Mouse (Mus musculus) megakaryocyte, embryonic 14.5 days (primary cell): ENCODE measurements at regions not wholly inside any gene's neighbourhood (a gene's known extent, or its start where the extent isn't known, plus 50 kb on each side); places are given as distances from the start of the nearest gene placed in this dataset.

Experiments used
- H3K27me3 ChIP-seq: replicated peaks from 2 replicates; pipeline ENCODE3; 2012; ENCODE audit warnings: inconsistent platforms
- H3K36me3 ChIP-seq: replicated peaks from 2 replicates; pipeline ENCODE3; 2012; ENCODE audit warnings: low read length, inconsistent platforms, mixed read lengths
- H3K4me1 ChIP-seq: 2 replicates; pipeline ENCODE4 v1.6.1; 2012; ENCODE audit warnings: inconsistent platforms
- H3K4me3 ChIP-seq: replicated peaks from 2 replicates; pipeline ENCODE3; 2012; ENCODE audit warnings: moderate library complexity, mild to moderate bottlenecking, inconsistent platforms
- H3K9me3 ChIP-seq: 2 replicates; pipeline ENCODE4 v1.6.1; 2012; ENCODE audit warnings: inconsistent platforms
- FLI1 ChIP-seq: IDR thresholded peaks from 2 replicates; pipeline ENCODE4 v1.6.1; 2012; ENCODE audit warnings: low read length, inconsistent platforms, mixed read lengths
- GATA1 ChIP-seq: IDR thresholded peaks from 3 replicates; pipeline ENCODE4 v1.6.1; 2012; ENCODE audit warnings: mixed read lengths, low read length, inconsistent platforms, borderline replicate concordance

DNA sequence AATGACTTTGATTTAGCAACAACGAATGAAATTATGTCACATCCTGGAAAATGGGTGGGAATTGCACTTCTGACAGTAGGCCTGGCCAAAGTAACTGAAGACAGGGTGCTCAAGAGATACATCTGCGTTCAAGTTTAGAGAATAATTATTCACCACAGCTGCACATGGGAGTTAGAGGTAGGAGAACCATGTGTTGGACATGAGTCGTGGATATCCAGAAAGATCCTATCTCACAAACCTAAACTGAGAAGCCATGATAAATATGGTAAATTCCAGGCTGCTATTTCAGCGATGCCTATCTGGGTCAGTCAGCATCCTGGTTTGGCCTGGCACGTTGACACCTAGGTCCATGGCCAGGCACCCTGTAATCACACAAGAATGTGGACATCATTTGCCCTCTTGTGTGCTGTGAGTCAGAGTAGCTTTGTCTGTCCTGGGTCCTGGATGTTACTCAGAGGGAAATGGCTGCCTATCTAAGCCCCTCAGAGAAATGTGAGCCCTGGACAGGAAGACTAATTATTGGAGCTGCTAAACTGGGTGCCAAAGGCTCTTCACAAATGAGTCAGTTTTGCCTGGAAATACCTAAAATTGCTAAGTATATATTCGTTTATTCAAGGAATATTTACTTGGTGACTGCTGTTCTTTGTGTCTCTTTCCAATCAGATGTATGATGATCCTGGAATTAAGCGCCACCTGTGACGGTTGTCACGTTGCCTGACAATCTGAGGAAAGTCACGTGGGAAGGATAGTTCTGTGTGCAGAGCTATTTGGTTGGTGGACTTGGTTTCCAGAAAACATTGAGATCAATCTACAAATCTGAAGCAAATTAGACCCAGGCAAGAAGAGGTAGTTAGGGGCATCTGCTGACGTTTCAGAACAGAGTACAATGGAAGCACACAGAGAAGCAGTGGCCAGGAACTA is 296.4 kb upstream of the Zfp637 start:
- no peak for TF ChIP-seq FLI1

DNA sequence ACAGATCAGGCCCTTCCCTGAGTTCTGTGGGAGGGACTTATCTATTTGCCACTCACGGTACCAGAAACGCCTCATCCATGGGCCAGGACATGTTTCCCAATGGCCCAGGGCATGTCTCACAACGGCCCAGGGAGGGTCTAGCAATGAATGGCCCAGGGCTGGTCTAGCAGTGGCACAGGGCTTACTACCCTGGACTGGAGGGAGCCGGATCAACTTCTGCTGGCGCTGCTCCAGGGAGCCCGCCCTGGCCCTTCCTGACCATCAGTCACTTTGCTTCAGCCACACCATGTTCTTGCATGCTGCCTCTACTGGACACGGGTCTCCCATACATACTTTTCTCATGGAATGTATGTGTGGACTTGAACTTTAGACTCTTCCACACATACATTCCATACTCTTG is 290.1 kb upstream of the Zfp637 start:
- Histone ChIP-seq H3K36me3 (no peaks in the 10 kb centered on the region), H3K4me3 (no peak overlapping the region), H3K9me3 (peaks cover 9% of the 10 kb centered on the region; the same call in 1 of the 2 replicates), H3K4me1 (no peaks in the 10 kb centered on the region), H3K27me3 (no peaks in the 10 kb centered on the region)
- TF ChIP-seq FLI1: no peak

More for the DNA sequence above, 296.4 kb upstream of the Zfp637 start:
- H3K36me3 ChIP-seq: no peaks in the 10 kb centered on the region
- peaks cover 5% of the 10 kb centered on the region; the same call in 1 of the 2 replicates for H3K9me3 ChIP-seq
- no peaks in the 10 kb centered on the region for H3K27me3 ChIP-seq
- no peaks in the 10 kb centered on the region for H3K4me1 ChIP-seq
- H3K4me3 ChIP-seq: no peak overlapping the region

DNA sequence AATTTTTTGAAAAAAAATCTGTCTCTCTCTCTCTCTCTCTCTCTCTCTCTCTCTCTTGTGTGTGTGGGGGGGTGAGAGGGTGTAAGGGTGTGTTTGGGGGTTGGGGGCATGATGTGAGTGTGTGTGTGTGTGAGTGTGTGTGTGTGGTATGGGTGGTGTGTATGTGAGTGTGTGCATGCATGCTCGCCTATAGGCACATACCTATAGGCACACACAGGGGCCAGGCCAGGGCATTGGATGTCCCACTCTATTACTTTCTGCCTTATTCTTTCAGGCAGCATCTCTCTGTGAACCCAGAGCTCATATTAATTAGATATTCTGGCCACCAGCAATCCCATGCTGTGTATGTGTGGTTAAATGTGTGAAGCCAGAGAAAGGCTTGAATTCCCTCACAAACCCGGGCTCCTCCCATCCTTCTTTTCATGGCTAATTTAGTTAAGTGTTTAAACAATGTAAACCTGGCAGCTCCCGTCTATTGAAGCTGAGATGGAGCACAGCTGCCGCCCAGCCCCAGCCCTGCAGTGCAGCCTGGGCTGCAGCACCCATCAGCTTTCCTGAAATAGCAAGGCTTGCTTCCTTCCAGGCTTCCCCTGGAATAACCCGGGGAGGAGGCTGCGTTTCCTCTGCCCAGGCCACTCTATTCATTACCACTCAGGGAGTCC is 288.8 kb upstream of the Zfp637 start:
- no peaks in the 10 kb centered on the region for H3K36me3 ChIP-seq
- H3K4me3 ChIP-seq: no peak overlapping the region
- H3K27me3 ChIP-seq: no peaks in the 10 kb centered on the region
- H3K4me1 ChIP-seq: no peaks in the 10 kb centered on the region
- TF ChIP-seq FLI1 (no peak), GATA1 (no peak)
- H3K9me3 ChIP-seq: peaks cover 9% of the 10 kb centered on the region; the same call in 1 of the 2 replicates

DNA sequence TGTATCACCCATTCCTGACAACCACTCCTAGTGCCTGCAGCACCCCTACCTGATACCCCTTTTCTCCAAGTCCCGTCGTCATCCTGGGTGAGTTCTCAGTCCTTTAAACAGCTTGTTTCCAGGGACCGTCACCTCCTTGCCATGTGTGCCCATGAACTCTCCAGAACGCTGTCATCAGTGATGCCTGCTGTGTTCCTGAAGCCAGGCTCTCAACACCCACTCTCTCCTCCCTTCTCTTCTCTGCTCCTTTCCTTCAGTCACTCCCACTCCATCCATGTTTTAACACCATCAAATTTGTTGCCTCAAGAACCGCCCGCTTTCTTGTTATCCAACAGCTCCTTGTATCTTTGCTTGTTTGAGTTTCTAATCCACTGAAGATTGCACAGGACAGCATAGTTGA is 277.8 kb upstream of the Zfp637 start:
- Histone ChIP-seq H3K4me1 (no peaks in the 10 kb centered on the region), H3K4me3 (no peak overlapping the region), H3K27me3 (no peaks in the 10 kb centered on the region), H3K36me3 (no peaks in the 10 kb centered on the region), H3K9me3 (0 out of 2 replicates have a peak, but pooled peaks cover 14% of the 10 kb centered on the region)
- TF ChIP-seq GATA1 (no peak), FLI1 (no peak)

DNA sequence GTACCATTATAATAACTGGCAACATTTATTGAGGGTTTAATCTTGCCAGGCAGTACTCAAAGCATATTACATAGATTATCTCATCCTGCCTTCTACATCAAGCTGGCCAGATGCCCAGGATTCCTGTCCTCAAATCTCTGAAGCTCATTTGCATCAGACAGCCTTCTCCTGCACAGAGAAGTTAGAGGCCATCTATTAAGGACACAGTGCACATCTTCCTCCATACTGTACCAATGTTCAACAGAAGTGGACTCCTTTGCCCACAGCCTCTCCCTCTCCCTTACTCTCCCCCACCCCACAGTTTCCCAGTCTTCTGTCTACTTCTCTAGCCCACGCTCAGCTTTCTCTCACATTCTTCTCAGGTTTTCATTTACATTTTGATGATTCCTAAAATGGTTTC is 277.3 kb upstream of the Zfp637 start:
- Histone ChIP-seq H3K9me3 (0 out of 2 replicates have a peak, but pooled peaks cover 15% of the 10 kb centered on the region), H3K36me3 (no peaks in the 10 kb centered on the region), H3K4me3 (no peak overlapping the region), H3K27me3 (no peaks in the 10 kb centered on the region), H3K4me1 (no peaks in the 10 kb centered on the region)
- TF ChIP-seq GATA1 (no peak), FLI1 (no peak)

DNA sequence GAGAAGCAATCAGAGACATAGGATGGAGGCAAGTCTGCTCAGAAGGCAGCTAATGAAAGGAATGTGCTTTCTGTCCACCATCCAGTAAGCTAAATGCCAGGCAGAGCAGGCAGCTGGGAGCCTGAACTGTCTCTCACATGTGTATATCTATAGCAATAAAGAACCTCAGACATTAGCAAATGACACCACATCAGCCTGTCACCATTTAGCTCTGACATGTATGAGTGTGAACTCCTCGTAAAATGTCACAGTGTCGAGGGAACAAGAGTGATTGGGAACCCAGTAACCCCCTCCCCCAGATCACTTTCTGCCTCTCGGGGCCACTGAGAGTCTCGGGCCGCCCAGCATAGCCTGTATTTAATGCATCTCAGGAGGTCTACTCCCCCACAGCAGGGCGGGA is 274.2 kb upstream of the Zfp637 start:
- no peaks in the 10 kb centered on the region for H3K4me1 ChIP-seq
- no peaks in the 10 kb centered on the region for H3K27me3 ChIP-seq
- TF ChIP-seq GATA1 (no peak), FLI1 (no peak)
- no peaks in the 10 kb centered on the region for H3K36me3 ChIP-seq
- no peak overlapping the region for H3K4me3 ChIP-seq
- peaks cover 11% of the 10 kb centered on the region for H3K9me3 ChIP-seq

DNA sequence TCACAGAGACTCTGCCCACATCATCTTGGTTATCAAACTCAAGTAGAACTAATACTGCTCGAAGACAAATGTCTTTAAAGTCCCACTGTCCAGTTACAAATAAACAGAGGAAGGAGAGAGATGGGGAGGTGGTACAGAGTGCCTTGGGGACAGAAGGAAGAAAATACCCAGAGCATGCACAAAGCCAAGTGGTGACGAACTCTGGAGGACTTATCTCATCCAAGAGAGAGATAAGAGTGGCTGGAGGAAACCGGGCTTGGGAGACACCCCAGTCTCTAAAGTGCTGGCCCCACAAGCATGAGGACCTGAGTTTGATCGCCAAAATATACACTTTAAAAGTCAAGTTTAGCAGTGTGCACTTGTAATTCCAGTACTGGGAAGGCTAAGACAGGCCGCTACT is 273.3 kb upstream of the Zfp637 start:
- no peaks in the 10 kb centered on the region for H3K4me1 ChIP-seq
- H3K27me3 ChIP-seq: no peaks in the 10 kb centered on the region
- H3K36me3 ChIP-seq: no peaks in the 10 kb centered on the region
- TF ChIP-seq FLI1 (no peak), GATA1 (no peak)
- peaks cover 11% of the 10 kb centered on the region for H3K9me3 ChIP-seq
- no peak overlapping the region for H3K4me3 ChIP-seq

DNA sequence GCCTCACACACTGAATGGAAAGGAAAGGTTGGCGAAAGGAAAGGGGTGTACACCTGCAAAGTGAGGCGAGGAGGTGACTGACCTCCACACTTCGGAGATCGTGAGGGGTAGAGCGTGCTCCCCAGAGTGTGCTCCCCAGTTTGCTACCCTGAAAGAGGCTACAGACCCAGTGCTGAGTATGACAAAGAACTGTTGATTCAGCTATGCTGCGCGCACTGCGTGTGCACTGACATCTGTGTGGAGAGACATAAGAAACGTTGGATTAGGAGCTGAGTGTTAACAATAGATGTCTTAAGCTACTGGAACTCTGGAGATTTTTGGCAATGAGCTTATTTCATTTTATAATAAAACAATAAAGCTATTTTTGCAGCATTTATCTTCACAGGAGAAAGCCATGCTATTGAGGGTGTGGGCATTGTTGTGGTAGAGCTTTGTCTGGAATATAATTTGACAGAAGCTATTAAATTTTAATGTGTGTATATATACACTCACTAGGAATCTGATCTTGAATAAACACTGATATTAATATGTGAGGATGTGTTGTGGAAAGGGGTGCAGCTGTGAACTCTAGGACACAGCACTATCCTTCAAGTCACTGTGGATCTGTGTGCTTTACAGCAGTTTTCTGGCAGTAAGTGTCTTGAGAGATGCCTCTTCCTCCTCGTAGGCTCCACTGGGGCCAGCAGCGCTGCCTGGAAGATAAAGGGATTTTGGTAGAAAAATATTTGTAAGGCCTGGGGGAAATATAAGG is 271.2 kb upstream of the Zfp637 start:
- no peaks in the 10 kb centered on the region for H3K27me3 ChIP-seq
- H3K4me1 ChIP-seq: no peaks in the 10 kb centered on the region
- no peak overlapping the region for H3K4me3 ChIP-seq
- H3K9me3 ChIP-seq: peaks cover 11% of the 10 kb centered on the region
- H3K36me3 ChIP-seq: no peaks in the 10 kb centered on the region
- TF ChIP-seq GATA1: no peak
- TF ChIP-seq FLI1: no peak

DNA sequence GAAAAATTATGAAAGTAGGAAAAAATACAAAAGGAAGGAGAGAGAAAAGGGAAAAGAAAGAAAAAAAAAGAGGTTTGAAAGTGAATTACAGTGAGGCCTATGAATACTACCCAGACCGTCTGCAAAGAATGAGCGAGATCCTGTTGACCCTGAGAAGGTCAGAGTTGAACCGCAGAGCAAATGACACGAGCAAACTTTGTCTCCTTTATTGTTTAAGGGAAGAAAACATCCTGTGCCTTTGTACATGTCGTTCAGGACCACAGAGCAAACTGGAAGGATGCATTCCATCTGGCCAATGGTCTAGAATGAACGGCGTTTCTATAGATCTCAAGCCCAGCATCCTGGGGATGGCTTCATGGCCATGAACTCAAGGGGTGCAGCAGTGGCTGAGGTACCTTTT is 270.6 kb upstream of the Zfp637 start:
- Histone ChIP-seq H3K9me3 (peaks cover 15% of the 10 kb centered on the region), H3K4me1 (no peaks in the 10 kb centered on the region), H3K36me3 (no peaks in the 10 kb centered on the region), H3K4me3 (no peak overlapping the region), H3K27me3 (no peaks in the 10 kb centered on the region)
- no peak for TF ChIP-seq FLI1
- TF ChIP-seq GATA1: no peak

DNA sequence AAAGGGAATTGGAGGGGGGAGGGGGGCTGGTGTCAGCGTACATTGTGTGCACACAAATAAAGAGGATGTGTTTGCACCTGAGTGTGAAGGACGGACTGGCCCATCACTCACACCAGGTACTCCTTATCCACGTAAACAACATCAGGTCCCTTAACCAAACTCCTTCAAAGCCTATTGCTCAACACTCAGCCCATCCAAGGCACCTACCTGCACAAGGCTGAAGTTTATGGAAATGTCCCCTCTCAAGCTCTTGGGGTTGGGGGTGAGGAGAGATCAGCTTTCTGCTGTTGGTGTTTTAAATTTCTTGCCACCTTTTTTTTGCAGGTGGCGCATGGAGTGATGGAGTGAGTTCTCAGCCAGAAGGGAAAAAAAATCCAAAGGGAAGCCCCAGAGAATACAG is 270.2 kb upstream of the Zfp637 start:
- Histone ChIP-seq H3K4me1 (no peaks in the 10 kb centered on the region), H3K36me3 (no peaks in the 10 kb centered on the region), H3K9me3 (peaks cover 15% of the 10 kb centered on the region), H3K27me3 (no peaks in the 10 kb centered on the region), H3K4me3 (no peak overlapping the region)
- TF ChIP-seq FLI1: no peak
- TF ChIP-seq GATA1: no peak
